Comparison of ENCODE assay signal across 9 mouse cellular contexts in genomic region chr5:147319653-147320052, GRCm38 (mm10). TPM values are rescaled to one million over a fixed set of nuclear protein-coding genes. Genes with fewer than 3 reads are reported as not detected.
DNase-seq lines count a peak whose midpoint lies in the region; ATAC-seq and TF ChIP-seq lines count a peak whose summit lies in the region.
"Had no signal": no experiment of that assay in that cellular context is flagged by ENCODE, and none has a peak within 500 bp of the region (broad histone marks: within the 10 kb centered on the region; RNA-seq: fewer than 3 reads in every experiment).

No protein-coding gene starts in this region.

- ATAC-seq in Patski, result no peak
- peak; percentile 69; the same call in 1 of the 2 replicates for ATAC-seq in forebrain, embryonic 16.5 days

- no peak overlapping the region for H3K4me3 ChIP-seq in gastrocnemius, adult 2 months
- H3K4me3 ChIP-seq in forebrain, embryonic 16.5 days (replicated peaks; ENCODE audit: low read length), result no peak overlapping the region
- H3K4me3 ChIP-seq: liver, embryonic 13.5 days had no signal

- CTCF ChIA-PET in Patski (lab: Charles Lee), result interaction anchor here (0.8 to 7.6 kb wide), 10 partner anchors 9 to 645 kb away, joined by 3 to 103 read pairs (median 16); partner anchors contain the start of gene Cdx2

- in situ Hi-C loops in Patski (cut with MboI; ENCODE audit: low pct_unique_long_range_greater_than_20kb), result loop anchor here (5.0 kb wide), 3 partner anchors 87 to 647 kb away; no protein-coding TSS in a partner anchor

- H3K36me3 ChIP-seq in forebrain, embryonic 16.5 days (ENCODE audit: control insufficient read depth, insufficient read depth), result no peaks in the 10 kb centered on the region
- H3K36me3 ChIP-seq: liver, embryonic 13.5 days had no signal

- H3K27me3 ChIP-seq in Patski, result peaks cover 10% of the 10 kb centered on the region
- peaks cover 74% of the 10 kb centered on the region for H3K27me3 ChIP-seq in forebrain, embryonic 16.5 days (replicated peaks; ENCODE audit: control insufficient read depth, insufficient read depth, low read length)

- no peaks in the 10 kb centered on the region for H3K9me3 ChIP-seq in forebrain, embryonic 16.5 days (ENCODE audit: control insufficient read depth, low read length)
- H3K9me3 ChIP-seq: liver, embryonic 13.5 days had no signal

- H3K4me1 ChIP-seq in forebrain, embryonic 16.5 days (replicated peaks; ENCODE audit: control insufficient read depth, insufficient read depth, low read length), result 0 out of 2 replicates have a peak, but pooled peaks cover 3% of the 10 kb centered on the region

- POLR2A ChIA-PET in Patski (lab: Charles Lee), result no interaction called here

- H3K9ac ChIP-seq in forebrain, embryonic 16.5 days (replicated peaks; ENCODE audit: low read depth, low read length), result no peak overlapping the region
- H3K9ac ChIP-seq: liver, embryonic 13.5 days had no signal

- peak; percentile 82 for TF ChIP-seq CTCF in gastrocnemius, adult 2 months (IDR thresholded peaks at IDR 0.05)
- TF ChIP-seq CTCF in Patski (IDR thresholded peaks at IDR 0.05), result peak; percentile 75

- no peak overlapping the region for H3K27ac ChIP-seq in gastrocnemius, adult 2 months
- no peak overlapping the region for H3K27ac ChIP-seq in forebrain, embryonic 16.5 days (ENCODE audit: low read length)
- H3K27ac ChIP-seq: liver, embryonic 13.5 days had no signal

- DNase-seq in gastrocnemius, adult 2 months, result no peak
- no peak for DNase-seq in gastrocnemius, postnatal 14 days
- DNase-seq in 3134 (ENCODE audit: extremely low read depth, insufficient read length, low spot score) (peak; percentile 16), Patski (ENCODE audit: low read depth, low spot score) (no peak)
- peak; percentile 62 for DNase-seq in lung, postnatal 36 days
- no peak for DNase-seq in urinary bladder, adult 18-20 months (ENCODE audit: low spot score in 2 of 2)
- DNase-seq in right cerebral cortex, postnatal 14 days, result no peak
- DNase-seq: liver, embryonic 13.5 days had no signal

- H3K4me2 ChIP-seq in forebrain, embryonic 16.5 days (ENCODE audit: low read length), result no peak overlapping the region
- H3K4me2 ChIP-seq: liver, embryonic 13.5 days had no signal

- intact Hi-C loops in gastrocnemius, adult 2 months (cut with DNase I), result loop anchor here (2.0 to 10.0 kb wide), 5 partner anchors 92 to 645 kb away; no protein-coding TSS in a partner anchor
- intact Hi-C loops in gastrocnemius, postnatal 14 days (cut with DNase I; ENCODE audit: low total_unique reads), result loop anchor here (2.0 to 10.0 kb wide), 3 partner anchors 407 to 645 kb away; no protein-coding TSS in a partner anchor

RNA-seq across cellular contexts. Expression of gene Urad, which starts 2.6 kb away (rescaled TPM):
- not detected for total RNA-seq in gastrocnemius, adult 2 months (2021)
- not detected for total RNA-seq in gastrocnemius, postnatal 14 days (2021)
- not detected for polyA plus RNA-seq in Patski (2021)
- not detected in 2 replicates for polyA plus RNA-seq in forebrain, embryonic 16.5 days (2015; fragmentation: Nextera tagmentation; extraction: Ambion mirVana)

RNA-seq across cellular contexts. Expression of gene Cdx2, which starts 12.6 kb away (rescaled TPM):
- total RNA-seq in gastrocnemius, adult 2 months (2021), result not detected
- total RNA-seq in gastrocnemius, postnatal 14 days (2021), result not detected
- 0.13 TPM for polyA plus RNA-seq in Patski (2021)
- polyA plus RNA-seq in forebrain, embryonic 16.5 days (2015; fragmentation: Nextera tagmentation; extraction: Ambion mirVana), result not detected in 2 replicates
- polyA plus RNA-seq: liver, embryonic 13.5 days had no signal

RNA-seq across cellular contexts. Expression of gene Pdx1, which starts 49.9 kb away (rescaled TPM):
- not detected for total RNA-seq in gastrocnemius, adult 2 months (2021)
- not detected for total RNA-seq in gastrocnemius, postnatal 14 days (2021)
- not detected for polyA plus RNA-seq in Patski (2021)
- polyA plus RNA-seq in forebrain, embryonic 16.5 days (2015; fragmentation: Nextera tagmentation; extraction: Ambion mirVana), result not detected in 2 replicates
- polyA plus RNA-seq: liver, embryonic 13.5 days had no signal

Comparison
In these comparisons a context has a peak if more than half of its experiments do, and no peak if none do; other contexts are left out.
1. DNase-seq: peak in 3134 (single experiment) and lung, postnatal 36 days (single experiment); none in gastrocnemius, adult 2 months (single experiment), gastrocnemius, postnatal 14 days (single experiment), Patski (single experiment), urinary bladder, adult 18-20 months (0 of 2) and right cerebral cortex, postnatal 14 days (single experiment).